Mouse (Mus musculus) adrenal gland, postnatal 25 days (tissue): ENCODE data around the gene Tspan5. TPM values are rescaled to one million over a fixed set of nuclear protein-coding genes. Genes with fewer than 3 reads are reported as not detected.
A peak's percentile ranks its signal among the peaks of the same experiment; 100 is the strongest.

Source experiments
- DNase-seq: peaks from one replicate; pipeline ENCODE4 v3.0.0; 2021; ENCODE audit warnings: mixed read lengths
- total RNA-seq: library from RNA; stranded (reverse); gene quantifications from 2 replicates; pipeline ENCODE4 v1.2.3, GENCODE M21; 2021

Gene Tspan5
- total RNA-seq, 1 experiment from 2014 or later: 50.1 TPM

GRCm38 (mm10) chr3:138744030-138744774 is 2.2 kb downstream of the Tspan5 start:
- DNase-seq: no peak

- DNase-seq: no peak
These were observed 3.1 kb downstream of the Tspan5 start for GRCm38 (mm10) chr3:138745091-138745490.

DNA sequence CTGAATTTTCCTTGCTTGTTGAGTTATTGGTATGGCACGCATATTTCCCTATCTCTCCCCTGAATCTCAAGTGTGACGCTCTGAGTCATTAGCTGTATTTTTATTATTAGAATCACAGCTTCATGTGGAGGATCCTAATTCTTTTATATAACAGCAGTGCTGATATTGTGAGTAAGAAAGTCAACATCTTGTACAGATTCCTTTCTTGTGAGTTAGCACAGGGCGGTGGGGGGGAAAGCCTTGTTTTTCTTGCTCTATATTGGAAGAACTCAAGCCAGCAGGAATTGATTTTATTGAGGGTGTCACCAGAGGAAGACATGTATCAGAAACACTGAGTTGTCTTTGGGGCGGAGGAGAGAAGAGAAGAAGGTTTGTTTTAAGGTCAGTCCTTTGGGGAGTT is 3.6 kb downstream of the Tspan5 start:
- DNase-seq: no peak

DNA sequence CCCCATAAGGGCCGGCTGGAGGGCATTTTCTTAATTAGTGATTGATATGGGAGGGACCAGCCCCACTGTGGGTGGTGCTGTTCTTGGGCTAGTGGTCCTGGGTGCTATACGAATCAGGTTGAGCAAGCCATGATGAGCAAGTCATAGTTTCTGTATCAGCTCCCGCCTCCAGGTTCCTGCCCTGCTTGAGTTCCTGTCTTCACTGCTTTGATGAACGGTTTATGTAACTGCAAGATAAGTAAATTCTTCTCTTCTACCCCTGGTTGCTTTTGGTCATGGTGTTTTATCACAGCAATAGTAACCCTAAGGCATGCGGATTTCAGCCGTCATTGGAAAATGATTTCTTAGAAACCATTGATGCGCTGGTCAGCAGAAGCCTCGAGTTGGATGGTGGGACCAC is 4.6 kb downstream of the Tspan5 start:
- DNase-seq: no peak

GRCm38 (mm10) chr3:138747035-138747434 is 5.0 kb downstream of the Tspan5 start:
- no peak for DNase-seq

DNA sequence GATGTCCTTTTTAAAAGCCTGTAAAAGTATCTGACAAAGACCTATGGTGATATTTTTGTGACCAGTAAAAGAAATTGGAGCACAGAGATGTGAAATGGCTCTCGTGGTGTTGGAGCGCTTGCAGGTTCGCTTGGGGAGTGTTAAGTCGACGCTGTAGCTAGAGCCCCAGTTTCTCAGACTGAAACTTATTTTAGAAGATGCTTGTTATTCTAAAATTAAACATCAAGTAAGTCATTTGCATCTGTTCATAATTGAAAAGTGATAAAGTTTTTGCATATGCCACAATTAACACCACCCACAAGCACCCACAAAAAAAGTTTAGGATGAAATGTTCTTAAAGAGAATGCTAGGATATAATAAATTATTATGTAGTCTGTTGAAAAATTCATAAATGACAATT is 6.0 kb downstream of the Tspan5 start:
- DNase-seq: no peak

GRCm38 (mm10) chr3:138749645-138750044 is 7.7 kb downstream of the Tspan5 start:
- no peak for DNase-seq

DNA sequence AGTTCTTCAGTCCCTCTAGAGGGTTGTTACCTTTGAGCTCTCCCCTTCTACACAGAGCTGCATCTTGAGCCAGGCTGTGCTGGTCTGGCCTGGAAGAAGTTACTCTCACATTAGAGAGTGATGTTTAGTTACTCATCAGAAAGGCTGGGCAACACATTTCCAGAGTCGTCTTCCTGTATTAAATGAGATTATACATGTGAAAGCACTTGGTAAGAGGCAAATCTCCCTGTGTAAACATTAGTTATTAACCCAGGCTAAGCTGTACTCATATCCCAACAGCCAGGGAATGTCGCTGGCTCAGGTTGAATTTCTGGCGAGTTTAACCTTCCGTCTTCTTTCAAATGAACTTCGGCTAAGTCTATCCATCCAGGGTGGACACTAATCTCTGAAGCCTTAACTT is 9.3 kb downstream of the Tspan5 start:
- DNase-seq: no peak

- DNase-seq: no peak
These were observed 10.1 kb downstream of the Tspan5 start for GRCm38 (mm10) chr3:138752056-138752455.

DNA sequence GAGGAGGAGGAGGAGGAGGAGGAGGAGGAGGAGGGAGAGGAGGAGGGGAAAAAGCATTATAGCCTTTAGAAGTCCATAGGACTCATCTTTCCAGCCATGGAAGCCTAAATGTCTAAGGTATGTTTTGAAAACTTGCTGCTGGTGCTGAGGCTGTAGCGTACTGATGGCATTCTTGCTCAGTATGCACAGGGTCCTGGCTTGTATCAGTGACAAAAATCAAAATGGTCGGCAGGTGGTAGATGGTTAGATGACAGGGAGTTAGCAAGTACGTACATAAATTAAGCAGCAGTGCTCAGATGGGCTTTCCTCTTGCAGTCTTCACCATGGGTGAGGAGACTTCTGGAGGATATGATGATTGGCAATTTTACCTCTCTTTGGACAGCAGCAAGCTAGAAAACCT is 10.8 kb downstream of the Tspan5 start:
- DNase-seq: no peak

GRCm38 (mm10) chr3:138753182-138753885 is 11.3 kb downstream of the Tspan5 start:
- peak; percentile 33 for DNase-seq

- DNase-seq: no peak
These were observed 12.3 kb downstream of the Tspan5 start for GRCm38 (mm10) chr3:138754328-138754727.

DNA sequence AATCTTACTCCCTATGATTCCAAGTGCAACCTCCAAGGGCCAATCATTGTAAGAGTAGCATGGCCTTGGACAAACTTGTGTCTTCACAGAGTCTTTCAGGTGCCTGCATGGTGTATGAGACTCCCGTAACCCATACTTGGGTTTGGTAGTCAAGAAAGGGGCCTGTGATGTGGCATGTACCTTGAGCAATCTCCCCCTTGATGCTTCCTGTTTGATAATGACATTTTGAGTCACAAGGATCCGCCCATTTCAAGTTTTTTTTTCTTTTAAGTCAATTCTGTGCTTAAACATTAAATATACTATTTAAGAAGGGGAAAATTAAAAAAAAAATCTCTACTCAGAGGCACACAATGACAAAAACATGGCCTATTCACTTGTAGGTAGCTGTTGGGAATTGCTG is 15.3 kb downstream of the Tspan5 start:
- DNase-seq: no peak

DNA sequence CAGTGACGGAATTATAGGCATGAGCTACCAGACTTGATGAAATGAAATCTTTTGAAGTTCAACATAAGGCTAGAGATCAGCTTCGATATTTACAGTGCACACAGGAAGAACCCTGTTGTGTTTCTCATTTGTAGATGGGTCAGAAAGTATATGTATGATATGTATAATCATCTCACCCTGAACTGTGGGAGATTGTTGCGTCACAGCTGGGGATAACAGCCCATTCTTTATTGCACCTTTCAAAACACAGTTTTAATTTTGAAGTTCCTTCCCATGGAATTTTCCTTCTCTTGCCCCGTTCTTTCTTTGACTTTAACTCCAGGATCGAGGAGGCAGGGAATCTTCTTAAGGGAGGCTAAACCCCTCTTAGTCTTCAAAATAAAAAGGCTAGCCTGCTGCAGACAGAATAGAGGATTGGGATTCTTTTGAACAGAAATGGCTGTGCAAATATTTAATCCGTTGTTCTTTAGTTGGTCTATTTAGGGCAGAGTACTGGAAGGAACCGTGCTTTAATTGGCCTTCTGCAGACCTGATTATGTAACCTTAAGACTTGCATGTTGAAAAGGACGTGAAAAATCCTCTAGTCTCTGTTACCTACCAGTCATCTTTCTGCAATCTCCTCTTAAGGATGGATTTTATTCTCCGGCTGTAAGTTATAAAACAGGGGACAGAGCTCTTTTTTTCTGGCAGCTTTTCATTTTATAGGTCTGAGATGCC is 18.1 kb downstream of the Tspan5 start:
- no peak for DNase-seq

- DNase-seq: peak; percentile 16
These were observed 18.7 kb downstream of the Tspan5 start for GRCm38 (mm10) chr3:138760685-138761119.

GRCm38 (mm10) chr3:138761531-138761930 is 19.5 kb downstream of the Tspan5 start:
- DNase-seq: no peak

- no peak for DNase-seq
These were observed 21.9 kb downstream of the Tspan5 start for GRCm38 (mm10) chr3:138763941-138764340.

GRCm38 (mm10) chr3:138764782-138765181 is 22.8 kb downstream of the Tspan5 start:
- DNase-seq: peak; percentile 51

DNA sequence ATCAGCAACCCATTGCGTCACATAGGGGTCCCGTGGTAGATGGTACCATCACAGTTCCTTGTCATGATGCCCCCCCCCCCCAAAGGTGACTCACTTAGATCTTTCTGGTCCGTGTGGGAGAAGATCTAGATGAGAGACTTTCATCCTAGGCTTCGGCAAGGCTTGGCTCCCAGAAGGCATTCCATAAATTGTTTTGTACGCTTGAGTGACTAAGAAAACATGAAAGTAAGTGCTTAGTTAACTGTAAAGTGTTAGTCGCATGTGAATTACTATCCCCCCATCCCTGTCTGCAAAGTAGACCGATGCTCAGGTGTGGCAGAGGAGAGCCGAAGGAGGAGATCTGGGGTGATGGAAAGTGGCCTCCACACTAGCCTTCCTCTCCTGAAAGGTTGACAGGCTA is 25.0 kb downstream of the Tspan5 start:
- no peak for DNase-seq

DNA sequence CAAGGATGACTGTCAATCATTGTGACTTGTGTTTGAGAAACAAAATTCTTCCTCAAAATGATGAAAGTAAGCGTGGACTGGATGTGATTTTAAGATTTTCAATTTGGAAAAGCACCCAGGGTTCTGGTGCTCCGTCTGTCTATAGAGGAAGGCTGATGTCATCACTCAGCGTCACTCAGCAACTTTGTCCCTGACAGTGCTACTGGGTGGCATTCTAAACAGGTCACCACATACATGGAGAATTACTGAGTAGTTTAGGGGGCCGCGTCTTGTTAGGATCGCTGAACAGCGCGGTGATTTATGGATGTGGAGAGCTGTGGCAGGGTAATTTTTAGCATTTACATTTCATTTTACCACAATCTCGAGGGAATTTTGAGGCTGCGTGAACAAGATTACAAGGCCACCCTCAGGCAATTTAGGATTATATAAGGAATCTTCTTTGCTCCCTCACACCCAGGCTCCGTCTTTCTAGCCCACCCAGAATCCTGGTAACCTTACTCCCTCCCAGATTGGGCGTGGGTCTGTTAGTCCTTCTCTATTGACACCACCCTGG is 26.6 kb downstream of the Tspan5 start:
- no peak for DNase-seq

- DNase-seq: no peak
These were observed 28.8 kb downstream of the Tspan5 start for GRCm38 (mm10) chr3:138770650-138771331.
